Mouse (Mus musculus): ENCODE measurements around the gene Map2k4. TPM values are rescaled to one million over a fixed set of nuclear protein-coding genes. Genes with fewer than 3 reads are reported as not detected.
A peak's percentile ranks its signal among the peaks of the same experiment; 100 is the strongest.

Gene Map2k4
- total RNA-seq, 2 experiments from 2014 or later: 55.4 to 59.2 TPM

Small RNAs within 50 kb of the gene (microRNA-seq; reads per million reads assigned to microRNA genes)
- gene Mir744: 13,143 reads per million, percentile 94 among the genes with 10 or more reads in this experiment

Other genes with a start within 250 kb of the Map2k4 start
- 10 to 100 TPM; 14.3 to 16.6 TPM for gene Zkscan6, start 18.9 kb upstream of the Map2k4 start, total RNA-seq (2021)

All from adrenal gland, postnatal 4 days (tissue).